Mouse (Mus musculus) testis, adult 2 months (tissue): Measurements from ENCODE around the gene Tbc1d4.

Source experiments
- CTCF ChIP-seq: fragments of 200-500 bp; IDR thresholded peaks from 2 replicates; pipeline ENCODE4 v1.5.1; 2012; ENCODE audit warnings: low read depth, mild to moderate bottlenecking, inconsistent platforms, low read length, moderate library complexity; ENCODE audit not compliant: control insufficient read depth, insufficient read depth, insufficient replicate concordance
- POLR2A ChIP-seq: fragments of 200-500 bp; IDR thresholded peaks from 2 replicates; pipeline ENCODE4 v1.6.1; 2012; ENCODE audit warnings: low read depth, mild to moderate bottlenecking, inconsistent platforms, low read length, moderate library complexity; ENCODE audit not compliant: control insufficient read depth

- TF ChIP-seq CTCF (peak; percentile 99), POLR2A (no peak; the same call in none of the 2 replicates)
Observed at GRCm38 (mm10) chr14:101653581-101654525, 44.9 kb upstream of the Tbc1d4 start, which contains the start of gene Uchl3.
